Mouse (Mus musculus): ENCODE measurements around the gene Hp. TPM values are rescaled to one million over a fixed set of nuclear protein-coding genes. Genes with fewer than 3 reads are reported as not detected.

The Hp gene
- polyA plus RNA-seq, 1 experiment from 2014 or later, result 0.29 TPM

DNA sequence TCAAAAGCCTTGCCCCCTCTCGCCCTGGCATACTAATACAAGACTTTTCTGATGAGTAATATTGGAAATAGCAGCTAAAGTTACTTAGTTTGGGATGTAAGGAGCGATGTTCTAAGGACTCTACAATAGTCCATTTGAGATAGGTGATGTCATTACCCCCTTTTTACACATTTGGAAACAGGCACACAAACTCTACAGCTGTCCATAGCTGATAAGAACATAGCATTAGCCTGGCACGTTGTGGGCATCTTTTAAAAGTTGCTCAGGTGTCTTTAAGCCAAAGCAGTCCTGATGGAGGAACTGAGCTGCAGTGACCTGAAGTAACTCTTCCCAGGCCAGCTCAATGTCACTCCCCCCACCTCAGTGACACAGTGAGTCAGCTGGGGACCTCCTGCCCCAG lies 12.4 kb upstream of the Hp start:
- Histone ChIP-seq H3K4me1 (replicated peaks) (no peaks in the 10 kb centered on the region), H3K9ac (no peak overlapping the region), H3K27ac (no peak overlapping the region), H3K27me3 (no peaks in the 10 kb centered on the region), H3K4me2 (no peak overlapping the region), H3K9me3 (no peaks in the 10 kb centered on the region), H3K36me3 (peaks cover 33% of the 10 kb centered on the region), H3K4me3 (no peak overlapping the region)
- ATAC-seq (ENCODE audit: low FRiP score), result no peak
- WGBS, result 89% methylated on average over 3 of the region's 3 CpGs

DNA sequence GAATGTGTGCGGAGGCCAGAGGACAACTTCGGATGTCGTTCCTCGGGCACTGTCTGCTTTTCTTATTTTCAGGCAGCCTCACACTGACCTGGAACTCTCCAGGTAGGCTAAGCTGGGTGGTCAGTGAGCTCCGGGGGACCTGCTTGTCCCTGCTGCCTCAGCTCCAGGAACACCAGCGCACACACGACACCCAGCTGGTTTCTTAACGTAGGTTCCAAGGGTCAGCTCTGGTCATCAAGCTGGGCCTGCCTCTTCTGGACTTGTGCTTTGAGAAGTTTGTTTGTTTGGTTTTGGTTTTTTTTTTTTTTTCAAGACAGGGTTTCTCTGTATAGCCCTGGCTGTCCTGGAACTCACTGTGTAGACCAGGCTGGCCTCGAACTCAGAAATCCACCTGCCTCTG lies 11.9 kb upstream of the Hp start:
- no peaks in the 10 kb centered on the region for H3K4me1 ChIP-seq (replicated peaks)
- no peak overlapping the region for H3K4me2 ChIP-seq
- no peak overlapping the region for H3K4me3 ChIP-seq
- peaks cover 32% of the 10 kb centered on the region for H3K36me3 ChIP-seq
- no peaks in the 10 kb centered on the region for H3K9me3 ChIP-seq
- WGBS, result 93% methylated on average over 9 of the region's 9 CpGs
- ATAC-seq (ENCODE audit: low FRiP score), result no peak
- H3K27me3 ChIP-seq, result no peaks in the 10 kb centered on the region
- no peak overlapping the region for H3K27ac ChIP-seq
- no peak overlapping the region for H3K9ac ChIP-seq

DNA sequence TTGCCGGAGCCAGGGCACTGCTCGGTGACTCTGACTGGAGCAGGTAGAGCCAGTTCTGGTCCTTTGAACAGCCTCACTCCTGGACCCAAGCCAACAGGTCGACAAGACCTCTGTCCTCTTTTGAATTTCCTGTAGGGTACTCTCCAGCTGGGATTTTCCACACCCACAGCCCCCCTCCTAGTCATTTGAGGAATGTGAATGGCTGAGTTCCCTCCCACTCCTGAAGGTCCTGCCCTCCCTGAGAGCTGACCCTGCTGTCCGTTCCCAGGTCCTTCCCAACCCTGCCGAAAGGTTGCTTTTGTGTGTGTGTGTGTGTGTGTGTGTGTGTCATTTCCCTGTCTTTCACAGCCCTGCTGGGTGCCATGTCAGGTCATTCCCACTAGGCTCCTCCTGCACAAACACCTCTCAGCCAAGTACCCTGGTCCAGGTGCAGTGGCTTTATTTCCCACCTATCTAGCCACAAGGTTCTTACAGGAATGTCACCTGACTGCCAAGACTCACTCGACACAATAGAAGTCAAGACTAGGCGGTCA lies 8.1 kb upstream of the Hp start:
- Histone ChIP-seq H3K27ac (no peak overlapping the region), H3K9me3 (no peaks in the 10 kb centered on the region), H3K27me3 (no peaks in the 10 kb centered on the region), H3K36me3 (peaks cover 8% of the 10 kb centered on the region), H3K4me3 (no peak overlapping the region), H3K9ac (no peak overlapping the region), H3K4me1 (replicated peaks) (no peaks in the 10 kb centered on the region), H3K4me2 (no peak overlapping the region)
- ATAC-seq (ENCODE audit: low FRiP score), result no peak
- 70% methylated on average over 7 of the region's 7 CpGs for WGBS

DNA sequence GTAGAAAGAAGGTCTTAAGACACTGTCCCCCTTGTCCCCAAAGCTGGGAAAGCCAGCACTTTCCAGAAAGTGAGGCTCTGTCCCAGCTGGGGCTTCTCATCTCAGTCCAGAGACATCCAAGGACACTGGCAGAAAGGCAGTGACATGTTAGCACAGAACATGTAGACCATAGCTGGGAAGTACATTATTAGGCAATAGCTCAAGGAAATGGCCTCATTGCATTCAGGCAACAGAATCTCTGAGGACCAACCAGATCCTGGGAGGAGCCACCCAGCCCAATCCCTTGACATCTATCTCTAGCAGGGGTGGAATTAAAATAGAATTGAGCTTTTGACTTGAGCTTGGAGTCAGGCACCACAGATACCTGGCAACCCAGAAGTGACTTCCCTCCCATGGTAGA lies 6.7 kb upstream of the Hp start:
- no peak overlapping the region for H3K27ac ChIP-seq
- no peaks in the 10 kb centered on the region for H3K36me3 ChIP-seq
- H3K4me1 ChIP-seq (replicated peaks), result no peaks in the 10 kb centered on the region
- H3K27me3 ChIP-seq, result no peaks in the 10 kb centered on the region
- no peak overlapping the region for H3K4me2 ChIP-seq
- no peak for ATAC-seq (ENCODE audit: low FRiP score)
- H3K4me3 ChIP-seq, result no peak overlapping the region
- no peaks in the 10 kb centered on the region for H3K9me3 ChIP-seq
- no peak overlapping the region for H3K9ac ChIP-seq

DNA sequence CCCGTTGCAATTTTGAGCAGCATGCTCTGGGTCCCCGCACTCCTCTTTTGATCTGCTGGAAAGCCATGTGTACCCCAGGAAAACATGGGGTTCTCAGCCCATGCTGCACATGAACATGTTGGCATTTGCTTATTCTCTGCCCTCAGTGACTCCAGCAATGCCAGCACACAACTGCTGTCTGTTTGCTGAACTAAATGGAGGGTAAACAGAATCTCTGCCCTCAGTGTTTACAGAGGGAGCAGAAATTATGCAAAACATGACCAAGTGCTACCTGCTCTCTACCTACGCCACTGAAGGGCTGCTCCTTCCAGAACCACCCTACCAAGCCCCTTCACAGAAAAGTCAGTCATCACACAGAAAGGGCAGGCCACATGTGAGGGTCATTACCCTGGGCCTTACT lies 5.9 kb upstream of the Hp start:
- 93% methylated on average over 3 of the region's 3 CpGs for WGBS
- no peak for ATAC-seq (ENCODE audit: low FRiP score)

DNA sequence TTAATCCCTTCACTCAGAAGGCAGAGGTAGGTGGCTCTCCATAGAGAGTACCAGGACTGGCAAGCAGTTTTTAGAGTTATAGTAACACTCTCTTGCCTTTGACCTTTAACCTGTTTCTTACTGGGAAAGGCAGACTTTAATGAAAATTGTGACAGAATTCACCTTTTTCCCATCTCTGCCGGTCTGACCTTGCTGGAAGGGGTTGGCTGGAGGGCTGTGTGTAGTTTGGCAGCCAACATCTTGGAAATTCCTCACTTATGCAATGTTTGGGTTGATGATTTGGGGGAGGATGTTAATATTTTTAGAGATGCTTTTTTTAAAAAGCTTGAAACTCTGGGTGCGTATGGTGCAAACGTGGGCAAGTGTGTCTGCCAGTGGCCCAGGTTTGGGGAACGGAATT lies 5.3 kb upstream of the Hp start:
- H3K4me2 ChIP-seq, result no peak overlapping the region
- no peak overlapping the region for H3K9ac ChIP-seq
- no peak for ATAC-seq (ENCODE audit: low FRiP score)
- no peaks in the 10 kb centered on the region for H3K36me3 ChIP-seq
- no peak overlapping the region for H3K4me3 ChIP-seq
- H3K27ac ChIP-seq, result no peak overlapping the region
- no peaks in the 10 kb centered on the region for H3K9me3 ChIP-seq
- no peaks in the 10 kb centered on the region for H3K4me1 ChIP-seq (replicated peaks)
- no peaks in the 10 kb centered on the region for H3K27me3 ChIP-seq
- 91% methylated on average over 4 of the region's 4 CpGs for WGBS

More for the DNA sequence above, 5.9 kb upstream of the Hp start:
- Histone ChIP-seq H3K36me3 (no peaks in the 10 kb centered on the region), H3K27me3 (no peaks in the 10 kb centered on the region), H3K4me1 (replicated peaks) (no peaks in the 10 kb centered on the region), H3K27ac (no peak overlapping the region), H3K9me3 (no peaks in the 10 kb centered on the region), H3K4me2 (no peak overlapping the region), H3K4me3 (no peak overlapping the region), H3K9ac (no peak overlapping the region)

DNA sequence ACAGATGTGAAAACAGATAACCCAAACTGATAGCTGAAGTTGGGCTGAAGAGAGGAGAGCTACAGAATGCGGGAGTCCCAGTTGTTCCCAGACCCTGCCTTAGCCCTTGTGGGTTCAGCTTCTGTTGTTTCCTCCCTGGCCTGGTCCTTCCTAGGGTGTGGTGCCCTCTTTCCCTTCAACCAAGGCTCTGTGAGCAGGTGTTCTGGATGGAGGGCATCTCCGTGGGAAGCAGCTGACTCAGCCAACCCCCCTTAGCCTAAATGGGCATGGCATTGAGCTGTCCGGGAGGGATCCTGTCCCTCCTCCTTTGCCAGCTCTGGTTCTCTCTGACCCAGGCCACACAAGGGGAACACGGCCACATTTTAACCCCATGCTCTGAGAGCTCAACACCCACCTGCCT lies 2.7 kb downstream of the Hp start:
- Histone ChIP-seq H3K9me3 (no peaks in the 10 kb centered on the region), H3K9ac (no peak overlapping the region), H3K27ac (no peak overlapping the region), H3K4me3 (no peak overlapping the region), H3K27me3 (no peaks in the 10 kb centered on the region), H3K36me3 (peaks cover 4% of the 10 kb centered on the region), H3K4me1 (replicated peaks) (no peaks in the 10 kb centered on the region), H3K4me2 (no peak overlapping the region)
- ATAC-seq (ENCODE audit: low FRiP score), result no peak
- WGBS, result 79% methylated on average over 4 of the region's 4 CpGs

DNA sequence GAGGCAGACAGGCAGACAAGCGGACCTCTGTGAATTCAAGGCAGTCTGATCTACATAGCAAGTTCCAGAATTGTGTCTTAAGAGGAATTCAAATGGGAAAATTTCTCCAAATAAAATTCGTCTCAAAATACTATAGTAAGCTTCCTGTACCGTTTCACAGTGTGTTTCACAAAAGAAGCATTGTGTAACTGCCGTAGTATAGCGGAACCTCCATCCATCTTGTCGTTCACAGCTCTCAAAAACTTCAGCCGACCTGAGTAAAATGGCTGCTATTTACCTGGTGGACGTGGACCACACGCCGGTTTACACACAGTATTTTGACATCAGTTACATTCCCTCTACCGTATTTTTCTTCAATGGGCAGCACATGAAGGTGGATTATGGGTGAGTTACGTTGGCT lies 7.8 kb downstream of the Hp start:
- WGBS, result 89% methylated on average over 12 of the region's 12 CpGs
- Histone ChIP-seq H3K36me3 (peaks cover 22% of the 10 kb centered on the region), H3K9ac (no peak overlapping the region), H3K4me3 (no peak overlapping the region), H3K4me2 (no peak overlapping the region), H3K9me3 (no peaks in the 10 kb centered on the region), H3K4me1 (replicated peaks) (peaks cover 8% of the 10 kb centered on the region), H3K27me3 (no peaks in the 10 kb centered on the region), H3K27ac (no peak overlapping the region)
- no peak for ATAC-seq (ENCODE audit: low FRiP score)

DNA sequence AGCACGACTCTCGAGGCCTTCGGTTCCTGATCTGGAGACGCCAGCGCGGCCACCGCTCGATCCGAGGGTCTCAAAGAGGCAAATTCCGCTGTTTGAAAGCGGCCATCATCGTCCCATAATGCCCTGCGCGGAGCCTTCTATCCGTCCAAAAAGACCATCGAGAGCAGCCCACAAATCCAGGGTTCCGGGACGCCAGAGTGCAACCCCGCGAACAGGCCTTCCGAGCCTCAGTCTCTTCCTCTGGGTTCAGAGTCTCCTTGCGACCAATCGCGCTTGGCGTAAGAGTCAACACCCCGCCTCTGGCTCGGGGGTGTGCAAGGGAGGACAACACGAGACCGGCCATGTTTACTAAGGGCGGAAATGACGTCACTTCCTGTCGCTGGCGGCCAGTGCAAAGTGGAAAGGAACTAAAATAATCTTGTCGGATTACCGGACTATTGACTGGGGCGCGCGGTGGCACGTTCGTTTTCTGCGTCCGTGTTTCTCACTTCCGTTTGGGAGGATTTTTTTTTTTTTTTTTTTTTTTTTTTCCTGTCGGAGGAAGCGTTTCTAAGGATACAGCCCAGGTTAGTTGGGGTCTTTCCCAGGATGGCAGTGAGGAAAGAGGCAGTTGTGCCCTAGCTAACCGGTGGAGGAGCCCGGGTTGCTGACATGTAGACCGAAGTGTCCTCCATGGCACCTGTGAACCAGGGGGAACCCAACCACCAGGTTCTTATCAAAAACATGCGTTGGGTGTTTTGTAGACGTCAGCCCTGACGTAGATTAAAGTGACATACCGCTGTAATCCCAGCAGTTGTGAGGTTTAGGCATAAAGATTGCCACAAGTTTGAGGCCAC lies 13.3 kb downstream of the Hp start, which contains the start of the genes Dhx38 and Txnl4b:
Gene Dhx38 (minus strand): TSS at position 364 of the 836 bp plus-strand sequence.
Gene Txnl4b (plus strand): TSS at position 395 of the 836 bp plus-strand sequence.
- peaks cover 37% of the 10 kb centered on the region for H3K36me3 ChIP-seq
- peaks cover 25% of the 10 kb centered on the region for H3K4me1 ChIP-seq (replicated peaks)
- H3K9me3 ChIP-seq, result no peaks in the 10 kb centered on the region
- under 1% methylated on average over 52 of the region's 52 CpGs for WGBS
- no peaks in the 10 kb centered on the region for H3K27me3 ChIP-seq
- H3K4me2 ChIP-seq, result peak within 1 kb of the TSS; percentile 92
- H3K9ac ChIP-seq, result peak within 1 kb of the TSS; percentile 93
- peak; percentile 100 for ATAC-seq (ENCODE audit: low FRiP score)
- H3K4me3 ChIP-seq, result peak within 1 kb of the TSS; percentile 91
- H3K27ac ChIP-seq, result peak within 1 kb of the TSS; percentile 93

DNA sequence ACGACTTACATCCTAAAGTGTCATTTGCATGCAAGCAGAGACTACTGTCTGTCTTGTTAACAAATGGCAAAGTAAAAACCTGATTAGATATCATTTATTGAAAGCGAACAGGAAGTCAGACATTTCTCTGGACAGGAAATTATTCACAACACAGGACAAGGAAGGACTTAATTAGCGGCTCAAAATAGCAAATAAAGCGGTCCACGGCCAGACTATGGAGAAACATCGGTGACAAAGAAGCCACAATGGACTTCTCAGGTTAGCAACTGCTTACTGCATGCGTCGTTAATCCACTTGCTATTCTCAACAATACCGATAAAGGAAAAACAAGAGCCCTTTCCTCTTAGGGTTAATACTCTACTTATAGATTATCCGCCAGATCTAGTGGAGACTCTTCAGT lies 14.2 kb downstream of the Hp start:
- H3K4me1 ChIP-seq (replicated peaks), result peaks cover 25% of the 10 kb centered on the region
- no peaks in the 10 kb centered on the region for H3K9me3 ChIP-seq
- no peaks in the 10 kb centered on the region for H3K27me3 ChIP-seq
- peak overlapping the region; percentile 93 for H3K9ac ChIP-seq
- H3K27ac ChIP-seq, result peak overlapping the region; percentile 93
- H3K4me3 ChIP-seq, result peak overlapping the region; percentile 91
- peaks cover 37% of the 10 kb centered on the region for H3K36me3 ChIP-seq
- 4% methylated on average over 10 of the region's 10 CpGs for WGBS
- no peak for ATAC-seq (ENCODE audit: low FRiP score)
- peak overlapping the region; percentile 92 for H3K4me2 ChIP-seq

DNA sequence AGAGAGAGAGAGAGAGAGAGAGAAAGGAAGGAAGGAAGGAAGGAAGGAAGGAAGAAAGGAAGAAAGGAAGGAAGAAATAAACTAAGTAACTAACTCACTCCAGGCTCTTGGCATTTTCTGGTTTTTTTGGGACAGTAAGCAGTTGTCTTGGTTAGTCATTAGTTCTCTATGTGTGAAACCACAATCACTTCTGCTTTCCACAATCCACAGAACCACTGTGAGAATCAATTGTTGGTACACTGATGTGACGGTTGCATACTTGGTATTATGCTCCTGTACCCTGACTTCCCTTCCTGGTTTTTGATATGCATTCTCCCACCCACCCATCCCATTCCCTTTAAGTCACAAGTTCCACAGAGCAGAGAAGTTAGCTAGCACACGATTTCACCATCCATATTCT lies 15.1 kb downstream of the Hp start:
- Histone ChIP-seq H3K9me3 (no peaks in the 10 kb centered on the region), H3K4me3 (peak overlapping the region; percentile 91; the same call in 1 of the 2 replicates), H3K27me3 (no peaks in the 10 kb centered on the region), H3K36me3 (peaks cover 39% of the 10 kb centered on the region), H3K27ac (no peak overlapping the region), H3K4me1 (replicated peaks) (peaks cover 25% of the 10 kb centered on the region), H3K9ac (no peak overlapping the region), H3K4me2 (peak overlapping the region; percentile 92; the same call in 1 of the 2 replicates)
- WGBS, result 78% methylated on average over 2 of the region's 2 CpGs
- no peak for ATAC-seq (ENCODE audit: low FRiP score)

DNA sequence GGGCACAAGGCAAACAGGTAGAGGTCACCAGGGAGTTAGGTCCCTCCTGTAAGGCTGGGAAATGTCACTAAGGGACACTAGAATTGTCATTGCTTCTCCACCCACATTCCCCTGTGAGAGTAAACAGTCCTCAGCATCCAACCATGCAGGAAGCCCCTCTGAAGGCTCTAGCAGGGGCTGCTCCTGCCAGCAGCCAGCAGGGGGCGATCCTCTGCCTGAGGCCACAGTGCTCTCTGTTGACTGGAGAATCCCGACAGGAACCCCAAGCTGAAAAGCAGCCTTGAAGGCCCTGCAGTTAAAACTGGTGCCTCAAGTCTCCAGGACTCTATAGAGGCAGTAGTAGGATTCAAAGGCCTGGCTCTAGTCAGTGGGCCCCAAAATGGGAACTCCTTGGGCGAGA lies 27.3 kb downstream of the Hp start:
- no peak overlapping the region for H3K9ac ChIP-seq
- H3K27ac ChIP-seq, result no peak overlapping the region
- no peaks in the 10 kb centered on the region for H3K9me3 ChIP-seq
- peaks cover 100% of the 10 kb centered on the region for H3K36me3 ChIP-seq
- H3K4me3 ChIP-seq, result no peak overlapping the region
- H3K4me2 ChIP-seq, result no peak overlapping the region
- ATAC-seq (ENCODE audit: low FRiP score), result no peak
- no peaks in the 10 kb centered on the region for H3K27me3 ChIP-seq
- WGBS, result 49% methylated on average over 3 of the region's 3 CpGs
- H3K4me1 ChIP-seq (replicated peaks), result no peaks in the 10 kb centered on the region

DNA sequence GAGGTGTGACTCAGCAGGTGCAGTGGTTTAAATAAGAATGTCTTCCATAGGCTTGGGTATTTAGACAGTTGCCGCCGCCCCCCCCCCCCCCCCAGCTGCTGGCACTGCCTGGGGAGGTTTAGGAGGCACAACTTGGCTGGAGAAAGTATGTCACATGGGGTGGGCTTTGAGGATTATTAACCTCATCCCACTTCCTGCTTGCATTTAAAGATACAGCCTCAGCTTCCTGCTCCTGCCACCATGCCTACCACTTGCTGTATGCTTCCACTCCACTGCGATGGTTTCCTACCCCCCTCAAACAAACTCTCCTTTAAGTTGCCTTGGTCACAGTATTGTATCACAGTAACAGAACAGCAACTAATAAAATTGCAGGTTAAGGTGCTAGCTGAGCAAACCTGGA lies 34.9 kb downstream of the Hp start:
- WGBS, result 53% methylated on average over 3 of the region's 3 CpGs
- no peak for ATAC-seq (ENCODE audit: low FRiP score)

More for the DNA sequence above, 34.9 kb downstream of the Hp start:
- no peak overlapping the region for H3K9ac ChIP-seq
- peaks cover 35% of the 10 kb centered on the region for H3K36me3 ChIP-seq
- H3K4me3 ChIP-seq, result no peak overlapping the region
- H3K4me2 ChIP-seq, result no peak overlapping the region
- H3K9me3 ChIP-seq, result no peaks in the 10 kb centered on the region
- H3K4me1 ChIP-seq (replicated peaks), result no peaks in the 10 kb centered on the region
- H3K27me3 ChIP-seq, result no peaks in the 10 kb centered on the region
- H3K27ac ChIP-seq, result no peak overlapping the region

Measured in hindbrain, embryonic 13.5 days (tissue).